Mouse (Mus musculus): ENCODE measurements at regions not wholly inside any gene's neighbourhood (a gene's known extent, or its start where the extent isn't known, plus 50 kb on each side); places are given as distances from the start of the nearest gene placed in this dataset.

DNA sequence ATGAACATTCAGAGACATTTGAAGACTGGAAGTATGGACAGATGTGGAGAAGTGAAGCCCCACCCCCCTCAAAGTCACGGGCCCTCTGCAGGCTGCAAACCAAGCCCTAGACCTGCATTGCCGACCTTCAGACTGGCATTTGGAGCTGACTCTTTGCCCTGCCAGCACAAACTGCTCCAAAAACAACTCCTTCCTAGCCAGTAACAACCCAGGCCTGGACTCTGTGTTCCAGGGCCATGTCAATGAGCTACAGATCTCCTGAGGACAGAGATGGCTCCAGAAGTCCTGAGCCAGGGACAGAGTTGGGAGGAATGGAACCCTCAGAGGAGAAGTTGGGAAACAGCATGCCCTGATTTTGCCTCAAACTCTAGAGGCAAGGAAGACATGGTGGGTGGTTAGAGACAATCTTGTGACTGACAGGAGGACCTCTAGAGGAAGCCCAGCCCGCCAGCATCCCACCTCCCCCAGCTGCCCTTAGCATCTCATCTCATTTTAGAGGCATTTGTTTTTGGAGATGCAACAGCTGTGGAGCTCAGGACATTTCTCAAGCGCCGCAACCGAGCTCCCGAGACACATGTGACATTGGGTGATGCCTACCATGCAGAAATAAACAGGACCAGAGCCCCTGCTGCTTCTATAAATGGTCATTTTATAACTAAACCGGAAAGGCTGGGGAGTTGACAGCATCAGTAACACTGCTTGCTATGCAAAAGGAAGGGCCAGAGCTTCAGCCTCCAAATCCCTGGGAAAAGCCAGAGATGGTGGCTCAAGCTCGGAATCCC lies 56.2 kb upstream of the Tbx5 start:
- no peak for ATAC-seq (ENCODE audit: low FRiP score)
- H3K4me2 ChIP-seq (ENCODE audit: low read depth, low read length, poor library complexity, severe bottlenecking), result no peak overlapping the region
- no peak for TF ChIP-seq CTCF (IDR thresholded peaks at IDR 0.05)
- H3K27me3 ChIP-seq (ENCODE audit: insufficient read depth, low read length), result peaks cover 9% of the 10 kb centered on the region; the same call in 1 of the 2 replicates
- H3K9me3 ChIP-seq (ENCODE audit: low read length), result no peaks in the 10 kb centered on the region
- no peaks in the 10 kb centered on the region for H3K36me3 ChIP-seq (ENCODE audit: insufficient read depth, low read length)
- H3K4me3 ChIP-seq (ENCODE audit: low read depth, low read length), result no peak overlapping the region
- H3K27ac ChIP-seq (ENCODE audit: low read depth, low read length), result no peak overlapping the region
- H3K9ac ChIP-seq (replicated peaks; ENCODE audit: low read length, poor library complexity, severe bottlenecking), result no peak overlapping the region
- no peak for DNase-seq (ENCODE audit: low spot score)
- 69% methylated on average over 9 of the region's 9 CpGs for WGBS
- H3K4me1 ChIP-seq (ENCODE audit: insufficient read depth, low read length), result no peaks in the 10 kb centered on the region

DNA sequence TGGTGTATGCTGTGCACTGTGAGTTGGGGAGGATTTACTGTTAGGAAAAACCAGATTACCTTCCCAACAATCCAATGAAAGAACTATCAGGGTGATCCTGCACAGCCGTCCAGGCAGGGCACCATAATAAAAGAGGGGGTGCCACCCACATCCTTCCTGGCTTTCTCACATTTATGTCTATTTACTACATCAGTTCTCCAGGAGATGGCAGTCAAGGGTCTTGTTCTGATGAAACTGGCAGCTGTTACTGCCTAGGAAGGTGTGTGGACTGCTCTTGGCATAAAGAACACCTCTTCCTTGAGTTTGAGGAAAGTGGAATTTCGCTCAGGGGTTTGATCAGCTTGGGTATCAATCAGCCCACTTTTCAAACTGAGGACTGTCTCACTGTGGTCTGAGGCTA lies 54.6 kb upstream of the Tbx5 start:
- no peak for ATAC-seq (ENCODE audit: low FRiP score)
- H3K4me3 ChIP-seq (ENCODE audit: low read depth, low read length), result no peak overlapping the region
- 18% methylated on average over 2 of the region's 2 CpGs for WGBS
- no peaks in the 10 kb centered on the region for H3K4me1 ChIP-seq (ENCODE audit: insufficient read depth, low read length)
- no peak overlapping the region for H3K9ac ChIP-seq (replicated peaks; ENCODE audit: low read length, poor library complexity, severe bottlenecking)
- H3K27me3 ChIP-seq (ENCODE audit: insufficient read depth, low read length), result peaks cover 9% of the 10 kb centered on the region; the same call in 1 of the 2 replicates
- no peaks in the 10 kb centered on the region for H3K9me3 ChIP-seq (ENCODE audit: low read length)
- peak; percentile 82 for DNase-seq (ENCODE audit: low spot score)
- no peak overlapping the region for H3K27ac ChIP-seq (ENCODE audit: low read depth, low read length)
- no peaks in the 10 kb centered on the region for H3K36me3 ChIP-seq (ENCODE audit: insufficient read depth, low read length)
- TF ChIP-seq CTCF (IDR thresholded peaks at IDR 0.05), result peak; percentile 84
- no peak overlapping the region for H3K4me2 ChIP-seq (ENCODE audit: low read depth, low read length, poor library complexity, severe bottlenecking)

DNA sequence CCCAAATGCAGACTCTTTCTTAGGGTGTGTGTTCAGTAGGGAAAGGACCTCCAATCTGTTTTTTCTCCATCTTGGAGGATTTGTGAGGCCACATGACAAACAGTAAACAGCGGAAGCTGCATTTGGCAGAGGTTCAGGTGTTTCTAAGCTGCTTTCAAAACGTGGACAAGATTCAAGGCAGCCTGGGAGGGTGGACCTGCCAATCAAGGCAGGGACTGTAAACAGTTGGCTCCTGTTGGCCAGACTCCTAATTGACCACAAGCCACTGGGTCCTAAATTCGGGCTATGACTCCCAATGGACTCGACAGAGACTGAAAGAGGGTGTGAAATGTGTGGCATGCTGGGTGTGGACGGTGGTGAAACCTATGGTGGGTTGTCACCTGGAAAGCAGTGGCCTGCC lies 51.1 kb upstream of the Tbx5 start:
- Histone ChIP-seq H3K9ac (replicated peaks; ENCODE audit: low read length, poor library complexity, severe bottlenecking) (no peak overlapping the region), H3K27ac (ENCODE audit: low read depth, low read length) (no peak overlapping the region), H3K27me3 (ENCODE audit: insufficient read depth, low read length) (0 out of 2 replicates have a peak, but pooled peaks cover 5% of the 10 kb centered on the region), H3K9me3 (ENCODE audit: low read length) (no peaks in the 10 kb centered on the region), H3K36me3 (ENCODE audit: insufficient read depth, low read length) (no peaks in the 10 kb centered on the region), H3K4me2 (ENCODE audit: low read depth, low read length, poor library complexity, severe bottlenecking) (no peak overlapping the region), H3K4me1 (ENCODE audit: insufficient read depth, low read length) (no peaks in the 10 kb centered on the region), H3K4me3 (ENCODE audit: low read depth, low read length) (no peak overlapping the region)
- 54% methylated on average over 5 of the region's 5 CpGs for WGBS
- peak; percentile 14 for DNase-seq (ENCODE audit: low spot score)
- no peak for TF ChIP-seq CTCF (IDR thresholded peaks at IDR 0.05)
- no peak for ATAC-seq (ENCODE audit: low FRiP score)
